Mouse (Mus musculus): ENCODE results near the gene Arhgef25.
A peak's percentile ranks its signal among the peaks of the same experiment; 100 is the strongest.
"Not testable (repeated sequence)": the region's sequence is repeated elsewhere in the genome, so short reads cannot be mapped to it uniquely, and the experiment has no call there.

Gene Arhgef25

DNA sequence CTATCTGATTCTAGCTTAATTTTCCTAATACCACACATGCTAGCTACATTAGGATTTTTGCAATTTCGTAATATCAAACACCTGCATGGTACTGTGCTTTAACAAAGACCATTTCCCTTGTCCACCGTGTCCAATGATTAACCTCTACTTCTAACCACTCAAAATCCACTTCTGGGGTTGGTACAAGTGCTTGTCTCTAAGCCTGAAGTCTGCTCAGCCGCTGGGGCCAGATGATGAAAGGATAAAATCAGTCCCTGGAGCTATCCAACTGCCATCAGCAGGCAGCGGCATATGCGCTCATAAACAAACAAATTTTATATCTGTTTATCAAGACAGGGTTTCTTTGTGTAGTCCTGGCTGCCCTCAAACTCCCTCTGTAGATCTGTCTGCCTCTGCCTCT is 14.7 kb upstream of the Arhgef25 start:
- no peak for DNase-seq (ENCODE audit: low spot score in 2 of 2)

DNA sequence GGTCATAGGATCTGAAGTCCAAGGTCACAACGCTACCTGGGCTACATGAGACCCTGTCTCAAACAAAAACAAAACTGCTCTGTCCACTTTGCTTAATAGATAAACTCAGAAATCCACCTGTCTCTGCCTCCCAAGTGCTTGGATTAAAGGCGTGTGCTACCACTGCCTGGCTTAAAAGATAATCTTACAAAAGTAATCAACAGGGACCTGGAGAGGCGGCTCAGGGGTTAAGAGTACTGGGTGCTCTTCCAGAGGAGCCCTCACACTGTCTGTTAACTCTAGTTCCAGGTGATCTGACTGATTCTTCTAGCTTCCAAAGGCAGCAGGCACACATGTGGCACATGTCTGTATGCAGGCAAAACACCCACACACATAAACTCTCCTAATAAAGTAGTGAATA is 13.2 kb upstream of the Arhgef25 start:
- no peak for DNase-seq (ENCODE audit: low spot score in 2 of 2)

DNA sequence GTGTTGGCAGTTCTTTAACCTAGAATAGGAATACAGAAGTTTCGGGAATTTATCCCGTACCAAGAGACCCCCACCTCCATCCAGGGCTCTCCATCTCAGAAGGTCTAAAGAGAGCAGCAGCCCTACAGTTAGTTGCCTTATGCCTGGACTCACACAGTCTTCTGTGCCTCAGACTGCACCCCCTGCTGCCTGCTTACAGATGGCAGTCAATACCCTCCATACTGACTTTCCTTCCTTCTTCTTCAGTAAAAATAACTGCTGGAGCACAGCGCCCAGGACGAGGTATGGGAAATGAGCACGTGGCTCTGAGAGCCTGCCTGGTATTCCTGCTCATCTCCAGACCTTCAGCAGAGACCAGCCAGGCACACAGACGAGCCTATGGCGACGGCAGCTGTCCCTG is 10.4 kb upstream of the Arhgef25 start:
- no peak for DNase-seq (ENCODE audit: low spot score in 2 of 2)

DNA sequence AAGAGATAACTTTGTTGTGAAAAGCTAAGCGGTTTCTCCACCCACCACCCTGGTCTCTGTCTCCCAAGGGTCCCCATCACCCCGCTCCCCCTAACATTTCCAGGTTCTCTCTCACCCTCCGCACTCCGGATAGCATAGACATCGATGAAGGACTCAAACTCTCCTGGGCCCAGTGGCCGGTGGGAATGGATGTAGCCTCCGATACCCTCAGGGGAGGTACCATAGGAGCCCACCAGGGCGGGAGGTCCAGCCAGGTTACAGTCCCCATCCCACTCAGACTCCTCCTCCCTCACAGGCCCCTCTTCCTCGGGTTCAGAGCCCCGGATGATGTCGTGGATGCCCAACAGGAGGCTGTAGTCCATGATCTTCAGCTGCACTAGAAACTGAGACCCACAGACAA is 9.6 kb upstream of the Arhgef25 start:
- DNase-seq (ENCODE audit: low spot score in 2 of 2): no peak

DNA sequence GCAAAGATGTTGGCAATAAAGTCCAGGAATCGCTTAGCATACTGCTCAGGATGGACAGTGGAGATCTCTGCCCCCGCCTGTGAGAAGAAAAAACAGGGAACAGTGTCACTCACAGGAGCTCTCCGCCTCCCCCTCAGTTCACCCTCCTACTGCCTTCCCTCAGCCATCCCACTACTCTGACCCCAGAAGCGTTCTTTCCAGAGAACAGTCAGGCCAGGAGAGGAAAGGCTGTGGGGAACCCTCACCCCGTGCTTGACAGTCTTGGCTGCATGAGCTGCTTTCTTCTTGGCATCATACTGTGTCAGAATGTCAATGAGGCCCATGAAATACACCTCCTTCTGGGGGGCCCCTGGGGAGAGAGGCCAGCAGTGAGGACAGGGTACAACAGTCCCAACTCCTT is 9.2 kb upstream of the Arhgef25 start:
- DNase-seq (ENCODE audit: low spot score in 2 of 2): no peak

DNA sequence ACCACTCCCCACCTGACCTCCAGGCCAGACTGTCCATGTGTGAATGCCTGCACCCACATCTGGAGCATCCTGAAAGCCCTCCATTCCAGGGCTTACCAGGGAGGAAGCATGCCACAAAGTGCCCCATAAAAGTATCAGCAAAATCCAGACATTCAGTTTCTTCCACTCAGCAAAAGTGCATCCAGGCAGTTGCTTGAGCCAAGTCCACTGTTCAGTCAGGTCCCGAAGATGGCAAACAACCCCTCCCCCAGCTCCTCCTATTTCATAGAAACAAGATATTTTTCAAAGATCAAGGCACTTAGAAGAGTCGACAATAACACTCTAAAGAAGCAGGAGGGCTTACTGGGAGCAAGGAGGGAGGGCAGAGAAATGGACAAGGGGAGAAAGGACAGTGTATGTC is 8.6 kb upstream of the Arhgef25 start:
- DNase-seq (ENCODE audit: low spot score in 2 of 2): no peak

DNA sequence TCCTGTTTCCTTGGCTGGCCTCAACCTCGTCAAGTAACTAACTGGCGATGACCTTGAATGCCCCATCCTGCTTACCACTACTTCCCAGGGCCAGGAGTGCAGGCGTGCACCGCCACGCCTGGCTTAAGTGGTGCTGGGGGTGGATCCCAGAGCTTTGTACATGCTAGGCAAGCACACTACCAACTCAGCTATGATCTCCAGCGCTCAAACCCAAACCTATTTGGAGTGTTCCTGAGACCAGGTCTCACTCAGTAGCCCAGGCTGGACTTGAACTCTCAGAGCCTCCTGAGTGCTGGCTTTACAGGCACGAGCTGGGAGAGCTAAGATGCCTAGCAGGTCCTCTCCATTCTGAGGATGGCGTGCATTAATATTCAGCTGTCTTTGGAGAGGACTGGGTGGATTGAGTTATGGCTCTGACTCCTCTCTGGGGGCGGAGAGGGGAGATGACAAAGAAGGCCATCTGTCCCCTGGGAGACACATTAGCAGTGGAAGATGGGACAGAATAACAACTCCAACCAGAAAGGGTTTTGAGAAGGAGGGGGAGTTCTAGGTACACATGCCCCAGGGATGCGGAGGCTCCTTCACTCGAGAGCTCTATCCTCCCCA is 7.7 kb upstream of the Arhgef25 start:
- no peak for DNase-seq (ENCODE audit: low spot score in 2 of 2)

DNA sequence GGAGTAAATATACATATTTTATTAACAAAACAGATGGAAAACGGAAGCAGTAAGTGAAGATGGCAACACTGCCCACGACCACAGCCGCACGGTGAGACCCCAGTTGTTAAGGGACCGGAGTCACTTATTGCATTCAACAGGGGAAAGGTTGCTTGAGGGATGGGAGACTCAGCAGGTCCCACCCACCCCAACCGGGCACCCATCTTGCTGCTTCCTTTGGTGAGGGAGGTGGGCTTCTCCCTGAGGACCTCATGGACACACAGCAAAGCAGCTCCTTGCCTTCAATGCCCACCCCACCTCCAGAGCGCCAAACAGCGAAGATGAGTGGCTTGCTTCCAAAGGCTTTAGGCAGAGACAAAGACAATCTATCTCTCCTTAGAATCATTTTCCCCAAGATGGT is 7.2 kb upstream of the Arhgef25 start:
- DNase-seq (ENCODE audit: low spot score in 2 of 2): no peak

DNA sequence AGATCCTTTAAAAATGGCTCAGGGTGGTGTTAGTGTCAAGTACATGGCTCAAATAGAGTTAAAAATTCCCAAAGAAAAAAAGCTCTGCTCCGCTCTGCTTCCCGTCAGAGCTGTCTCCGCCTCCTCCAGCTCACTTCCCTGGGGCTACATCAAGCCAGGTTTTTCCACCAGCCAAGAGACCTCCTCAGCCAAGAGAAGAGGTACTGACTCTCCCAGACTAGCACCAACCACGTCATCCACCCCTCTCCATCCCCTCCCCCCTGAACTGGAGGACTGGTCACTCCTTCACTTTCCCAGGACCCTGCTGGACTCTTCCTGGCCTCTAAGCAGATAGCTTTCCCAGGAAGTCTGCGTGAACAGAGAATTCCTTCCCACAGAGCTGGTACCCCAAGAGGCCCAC is 6.5 kb upstream of the Arhgef25 start:
- DNase-seq (ENCODE audit: low spot score in 2 of 2): peak; percentile 65 to 69

DNA sequence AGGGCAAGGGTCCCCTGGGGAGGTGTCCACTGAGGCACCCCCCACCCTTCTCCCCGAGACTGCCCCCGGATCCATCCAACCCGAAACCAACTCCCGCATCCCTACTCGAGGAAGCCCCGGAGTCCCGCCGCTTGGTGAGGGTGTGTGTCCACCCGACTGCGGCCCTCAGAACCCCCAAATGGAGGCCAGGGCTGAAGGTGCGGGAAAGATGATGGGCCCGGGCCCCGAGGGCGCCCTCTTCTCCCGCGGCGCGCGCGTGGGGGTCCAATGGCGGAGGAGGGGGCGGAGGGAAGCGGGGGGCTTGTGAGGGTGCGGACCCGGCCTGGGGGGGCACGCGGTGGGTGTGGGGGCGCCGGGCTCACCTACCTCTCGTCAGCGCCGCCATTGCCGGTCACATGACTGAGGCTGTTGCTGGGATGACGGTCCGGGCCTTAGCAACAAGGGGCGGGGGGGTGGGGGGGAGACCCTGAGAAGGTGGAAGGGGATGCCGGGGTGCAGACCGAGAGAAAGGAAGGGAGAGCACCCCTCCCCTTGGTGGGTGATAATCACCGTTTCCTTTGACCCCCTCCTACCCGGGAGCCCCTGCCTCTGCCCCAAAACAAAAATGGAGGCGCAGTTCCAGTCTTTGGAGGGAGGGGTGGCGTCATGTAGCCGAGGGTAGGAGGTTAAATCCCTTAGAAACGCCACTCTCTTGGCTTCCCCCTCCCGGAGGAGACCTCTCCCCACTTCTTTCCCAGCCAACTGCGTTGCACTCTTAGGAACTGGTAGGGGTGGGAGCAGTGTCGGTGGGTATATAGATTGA is 5.6 kb upstream of the Arhgef25 start, which contains the start of gene Dtx3:
TSS of gene Dtx3 (minus strand) at position 401 of the 802 bp plus-strand sequence.
- DNase-seq (ENCODE audit: low spot score in 2 of 2): peak in 1 of 2 experiments; percentile 44

DNA sequence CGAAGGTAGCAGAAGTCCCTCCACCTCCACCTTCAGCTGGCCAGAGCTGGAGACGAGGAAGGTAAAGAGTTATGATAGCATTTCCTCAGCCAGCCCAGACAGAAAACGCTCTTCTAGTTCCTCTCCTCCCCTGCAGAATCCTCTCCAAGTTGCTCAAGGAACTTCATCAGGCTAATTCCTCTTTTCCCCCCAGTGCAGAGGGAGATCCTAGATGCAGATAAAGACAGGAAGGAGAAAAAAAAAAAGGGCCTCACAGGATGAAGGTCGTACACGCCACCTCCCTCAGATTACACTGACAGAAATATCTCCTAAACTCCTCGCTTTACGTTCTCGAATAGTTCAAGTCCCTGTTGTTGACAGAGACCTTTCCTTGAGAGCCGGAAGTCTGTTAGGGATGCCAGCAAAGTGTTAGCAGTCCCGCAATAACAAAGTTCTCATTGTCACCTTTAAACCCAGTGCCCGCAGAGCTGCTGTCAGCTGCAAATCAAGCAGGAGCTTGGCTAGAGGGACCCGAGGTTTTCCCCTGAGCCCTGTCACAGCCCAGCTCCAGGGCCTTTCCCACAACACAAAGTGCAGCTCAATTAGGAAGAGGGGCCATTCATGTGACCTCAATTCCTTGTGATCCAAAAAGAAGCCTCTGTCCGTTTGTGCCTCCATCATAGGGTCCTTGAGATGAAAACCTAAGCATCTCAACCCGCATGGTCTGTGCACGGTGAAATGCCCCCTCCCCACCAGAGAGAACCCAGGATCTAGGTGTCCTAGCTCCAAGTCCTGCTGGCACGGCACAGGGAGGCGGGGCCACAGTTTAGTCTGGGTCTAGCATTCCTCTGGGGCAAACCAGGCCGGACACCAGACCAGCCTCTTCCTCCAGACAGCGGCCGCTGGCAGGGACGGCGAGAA is 4.8 kb upstream of the Arhgef25 start:
- peak; percentile 49 to 64 for DNase-seq (ENCODE audit: low spot score in 2 of 2)

DNA sequence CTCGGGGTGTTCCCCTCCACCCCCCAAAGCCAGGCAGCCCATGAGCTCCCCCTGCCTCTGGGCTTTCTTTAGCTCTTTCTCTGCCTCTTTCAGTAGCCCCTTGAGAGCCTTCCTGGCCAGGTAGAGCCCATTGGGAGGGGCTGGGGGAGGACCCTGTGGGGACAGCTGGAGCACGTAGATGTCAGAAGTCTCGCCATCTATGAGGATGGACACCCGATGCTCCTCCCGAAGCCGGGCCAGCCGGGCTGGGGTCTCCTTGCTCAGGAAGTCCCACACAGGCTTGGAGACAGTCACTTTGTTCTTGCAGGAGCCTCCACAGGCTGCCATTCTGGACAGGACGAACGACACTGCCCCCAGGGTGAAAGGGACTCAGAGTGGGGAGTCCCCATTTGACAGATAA is 3.1 kb upstream of the Arhgef25 start:
- DNase-seq (ENCODE audit: low spot score in 2 of 2): peak in 1 of 2 experiments; percentile 2

DNA sequence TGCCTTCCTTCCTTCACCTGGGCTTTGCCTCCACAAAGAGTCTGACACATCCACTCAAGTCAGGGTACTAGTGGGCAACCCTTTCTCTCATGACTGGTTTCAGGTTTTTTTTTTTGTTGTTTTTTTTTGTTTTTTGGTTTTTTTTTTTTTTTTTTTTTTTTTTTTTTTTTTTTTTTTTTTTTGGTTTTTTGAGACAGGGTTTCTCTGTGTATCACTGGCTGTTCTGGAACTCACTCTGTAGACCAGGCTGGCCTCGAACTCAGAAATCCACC is 2.1 kb upstream of the Arhgef25 start:
- not testable (repeated sequence) for DNase-seq (ENCODE audit: low spot score in 2 of 2)

DNA sequence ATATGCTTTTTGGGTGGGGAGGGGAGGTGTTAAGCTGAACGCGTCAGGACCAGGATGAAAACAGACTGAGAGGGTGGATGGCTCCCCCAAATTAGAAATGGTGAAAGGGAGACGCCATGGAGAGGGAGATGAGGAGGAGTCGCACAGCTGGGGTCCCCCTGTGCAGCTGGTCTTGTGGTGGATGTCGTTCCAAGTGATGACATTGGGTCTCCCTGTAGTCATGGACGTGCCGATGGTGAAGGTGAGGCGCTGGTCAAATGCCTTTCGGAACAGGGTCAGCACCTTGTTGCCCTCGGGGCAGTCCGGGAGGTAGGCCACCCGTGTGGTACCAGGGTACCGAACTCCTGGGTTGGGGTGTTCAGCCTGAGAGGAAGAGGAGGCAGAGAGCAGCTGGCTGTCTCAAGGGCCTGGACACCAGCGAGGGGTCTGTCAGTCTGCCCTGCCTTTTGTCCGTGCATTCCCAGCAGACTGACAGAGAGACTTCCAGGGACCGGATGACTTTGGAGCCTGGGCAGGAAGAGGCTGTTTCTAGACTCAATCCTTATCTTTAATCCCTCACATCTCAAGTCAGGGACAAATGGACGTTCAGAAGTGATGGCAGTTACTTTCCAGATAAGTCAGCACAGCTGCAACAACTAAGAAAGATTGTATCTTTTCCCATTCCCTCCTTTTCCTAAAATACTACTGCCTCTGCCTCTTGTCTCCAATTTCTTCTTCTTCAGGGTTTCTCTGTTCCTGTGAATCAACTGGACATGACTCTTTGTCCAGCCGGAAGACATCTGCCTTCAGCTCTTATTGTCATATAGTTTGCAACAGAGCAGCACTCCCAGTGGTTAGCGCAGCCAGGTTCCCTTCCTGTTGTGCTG is 1.5 kb upstream of the Arhgef25 start:
- peak in 1 of 2 experiments; percentile 8 for DNase-seq (ENCODE audit: low spot score in 2 of 2)

DNA sequence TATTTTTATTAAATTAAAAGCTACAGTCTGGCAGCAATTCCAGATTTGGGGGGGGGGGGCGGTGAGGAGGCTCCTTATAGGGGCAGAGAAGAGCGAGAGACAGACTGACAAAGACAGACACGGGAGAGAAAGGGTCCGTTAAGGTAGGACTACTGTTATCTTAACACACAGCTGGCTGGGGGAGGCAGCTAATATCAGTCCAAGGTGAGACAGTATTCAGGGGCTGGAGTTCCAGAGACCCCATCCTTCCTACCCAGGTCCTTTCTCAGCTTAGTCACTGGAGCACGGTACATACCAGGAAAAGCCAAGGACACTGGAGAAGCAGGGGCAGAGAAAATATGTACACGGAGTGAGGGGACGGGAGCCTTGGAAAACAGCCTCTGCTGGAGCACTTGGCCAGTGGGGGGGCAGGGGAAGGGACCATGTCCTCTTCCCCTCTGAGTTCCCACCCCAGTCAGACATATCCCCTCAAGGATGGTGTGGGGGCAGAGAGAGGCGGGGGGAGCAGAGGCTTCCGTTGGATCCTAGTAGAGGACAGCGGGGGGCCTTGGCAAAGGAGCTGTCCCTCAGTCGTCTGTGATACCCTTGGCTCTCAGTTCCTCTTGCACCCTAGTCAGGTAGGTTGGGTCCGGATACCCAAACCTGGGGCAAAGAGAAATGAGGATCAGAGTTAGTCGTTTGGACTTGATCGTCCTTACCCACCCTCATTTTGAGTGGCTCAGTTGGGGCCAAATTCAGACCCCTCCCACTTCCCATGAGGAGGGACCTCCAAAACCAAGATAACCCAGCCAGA is 711 bp upstream of the Arhgef25 start:
- DNase-seq (ENCODE audit: low spot score in 2 of 2): peak in 1 of 2 experiments; percentile 5

DNA sequence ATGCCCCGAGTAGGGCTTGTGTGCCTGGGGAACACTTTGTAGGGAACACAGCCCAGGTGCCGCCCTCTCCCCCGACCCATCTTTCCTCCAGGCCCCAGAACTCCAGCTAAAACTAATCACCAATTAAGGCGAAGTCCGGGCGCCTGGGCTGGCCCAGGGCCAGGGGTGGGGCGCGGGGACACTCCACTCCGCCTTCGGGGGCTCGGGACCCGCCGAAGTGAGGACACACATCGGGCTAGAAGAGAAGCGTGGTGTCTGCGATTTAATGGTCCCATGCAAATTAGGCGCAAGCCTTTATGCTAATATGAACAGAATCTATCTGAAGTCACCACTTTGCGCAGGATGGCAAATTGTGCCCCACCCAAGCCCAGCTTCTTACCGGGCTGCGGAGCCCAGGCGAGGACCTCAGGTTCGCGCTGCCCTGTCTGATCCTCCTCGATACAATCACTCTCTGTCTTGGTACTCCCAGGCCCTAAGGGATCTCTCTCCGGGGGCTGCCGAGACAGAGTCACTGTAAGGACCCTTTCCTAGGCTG is 700 bp downstream of the Arhgef25 start:
- no peak for DNase-seq (ENCODE audit: low spot score in 2 of 2)

DNA sequence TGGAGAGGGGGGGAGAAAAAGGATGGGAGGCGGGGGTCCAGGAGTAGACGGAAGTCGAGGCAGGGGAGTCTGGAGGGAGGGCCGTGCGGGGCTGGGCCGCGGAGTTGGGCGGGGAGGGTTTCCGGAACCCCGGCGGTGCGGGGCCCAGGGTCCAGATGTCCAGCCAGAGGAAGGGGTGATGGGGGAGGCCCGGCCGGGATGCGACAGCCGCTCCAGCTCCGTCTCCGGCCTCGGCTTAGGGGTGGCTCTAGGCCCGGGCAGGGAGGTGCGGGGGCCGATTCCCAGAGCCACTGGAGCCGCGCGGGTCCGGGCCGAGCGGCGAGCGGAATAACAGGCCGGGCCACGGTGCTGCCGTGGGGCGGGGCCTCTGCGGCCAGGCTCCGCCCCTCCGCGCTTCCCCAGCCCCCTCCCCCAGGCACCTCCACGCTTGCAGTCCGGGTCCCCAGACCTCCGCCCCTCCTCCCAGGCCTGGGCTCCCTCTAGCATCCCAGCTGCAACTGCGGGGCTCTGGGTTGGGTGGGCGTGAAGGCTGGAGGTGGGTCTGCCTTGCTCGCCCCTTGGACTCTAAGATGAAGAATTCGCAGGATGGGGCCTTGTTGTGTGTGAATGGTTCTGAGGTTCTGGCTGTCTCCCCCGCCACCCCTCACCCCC is 1.3 kb downstream of the Arhgef25 start:
- no peak for DNase-seq (ENCODE audit: low spot score in 2 of 2)

DNA sequence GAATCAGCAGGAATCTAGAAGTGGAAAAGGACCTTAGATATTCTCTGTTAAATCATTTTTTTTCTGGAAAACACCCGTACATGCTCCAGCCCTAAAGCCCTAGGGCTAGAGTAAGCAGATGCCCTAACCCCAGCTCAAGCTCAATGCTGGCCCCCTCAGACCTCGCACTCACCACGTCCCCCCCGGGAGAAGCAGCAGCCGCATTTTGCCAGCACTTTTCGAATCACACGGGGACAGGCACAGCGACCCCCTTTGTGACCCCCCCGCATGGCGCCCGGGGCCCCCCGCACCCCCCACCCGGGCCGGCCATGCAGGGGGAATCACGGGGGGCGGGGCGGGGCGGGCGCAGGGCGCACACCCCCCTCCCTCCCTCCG is 1.8 kb downstream of the Arhgef25 start:
- no peak for DNase-seq (ENCODE audit: low spot score in 2 of 2)

DNA sequence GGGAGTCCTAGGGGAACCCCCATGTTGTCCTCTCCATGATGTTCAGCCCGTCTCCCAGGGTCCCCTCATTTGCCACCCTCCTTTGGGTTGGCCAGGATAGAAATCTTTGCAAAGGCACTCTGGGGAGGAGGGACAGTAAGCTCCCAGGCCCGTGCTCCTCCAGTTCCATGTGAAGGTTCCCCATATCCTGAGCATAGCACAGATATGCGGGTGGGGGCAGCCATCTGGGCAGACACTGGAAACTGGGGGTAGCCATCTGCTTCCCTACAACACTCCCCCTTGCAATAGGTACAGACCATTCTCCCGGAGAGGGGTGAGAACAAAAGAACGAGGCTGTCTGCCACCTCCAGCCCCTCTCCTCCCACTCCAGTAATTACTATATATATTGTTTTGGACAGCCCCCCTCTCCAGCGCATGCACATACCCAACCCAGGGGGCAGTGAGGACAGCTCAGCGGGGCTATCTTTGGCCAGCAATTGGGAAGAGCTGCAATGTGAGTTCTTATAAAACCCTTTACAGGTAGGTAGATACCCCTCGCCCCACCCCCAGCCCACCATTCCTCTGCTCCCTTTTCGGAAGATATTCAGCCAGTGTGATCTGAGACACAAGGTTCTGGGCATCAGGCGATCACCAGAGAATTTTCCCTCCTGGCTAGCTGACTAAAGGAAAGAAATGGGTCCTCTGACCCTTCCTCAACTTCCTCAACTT is 2.4 kb downstream of the Arhgef25 start:
- peak; percentile 79 for DNase-seq (ENCODE audit: low spot score in 2 of 2)
